Mouse (Mus musculus) gastrocnemius, adult 18-20 months (tissue): ENCODE measurements at regions not wholly inside any gene's neighbourhood (a gene's known extent, or its start where the extent isn't known, plus 50 kb on each side); places are given as distances from the start of the nearest gene placed in this dataset.
A peak's percentile ranks its signal among the peaks of the same experiment; 100 is the strongest.

ENCODE experiments used
- DNase-seq: peaks from one replicate; pipeline ENCODE4 v3.0.0; 2021; ENCODE audit warnings: low spot score

DNA sequence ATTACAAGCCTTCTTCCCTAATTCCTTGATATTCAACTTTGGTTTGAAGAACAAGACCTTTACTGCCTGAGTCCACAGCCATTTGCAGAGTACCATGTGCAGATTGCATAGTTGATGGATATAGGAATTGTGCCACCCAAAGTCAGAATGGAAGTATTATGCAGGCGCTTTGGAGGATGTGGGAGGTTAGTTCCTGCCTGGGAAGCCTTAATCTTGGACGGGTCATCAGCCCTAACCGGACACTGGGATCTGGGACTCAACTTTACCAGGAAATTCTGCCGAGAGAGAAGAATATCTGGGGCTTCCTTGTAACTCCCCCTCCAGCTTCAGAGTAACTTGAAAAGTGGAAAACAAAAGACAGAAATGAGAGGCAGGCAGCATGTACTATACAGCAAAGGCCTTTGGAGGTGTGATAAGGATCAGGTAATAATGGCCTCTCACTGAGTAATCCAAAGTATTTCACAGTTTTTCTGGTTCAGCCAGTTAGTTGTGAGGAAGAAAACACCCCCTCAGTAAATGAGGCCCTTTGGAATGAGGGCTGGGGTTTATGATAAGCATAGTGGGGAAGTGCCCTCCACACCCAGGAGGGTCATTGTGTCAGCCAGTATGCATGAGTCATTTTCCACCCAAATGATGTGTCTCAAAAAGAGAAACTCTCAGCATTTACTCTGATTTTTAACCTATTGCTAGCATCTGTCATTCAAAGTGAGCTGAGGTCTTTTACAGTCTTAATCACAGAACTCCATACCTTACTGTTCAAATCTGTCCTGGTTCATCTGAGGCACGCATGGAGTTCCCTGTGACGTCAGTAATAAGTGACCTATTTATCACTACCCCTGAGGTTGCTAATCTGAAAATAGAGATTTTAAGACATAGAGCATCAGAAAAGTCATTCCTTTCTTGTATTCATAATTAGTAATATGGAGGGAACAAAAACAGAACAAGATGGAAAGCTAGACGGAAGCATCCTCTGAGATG is 91.7 kb upstream of the Klf6 start:
- DNase-seq = no peak

DNA sequence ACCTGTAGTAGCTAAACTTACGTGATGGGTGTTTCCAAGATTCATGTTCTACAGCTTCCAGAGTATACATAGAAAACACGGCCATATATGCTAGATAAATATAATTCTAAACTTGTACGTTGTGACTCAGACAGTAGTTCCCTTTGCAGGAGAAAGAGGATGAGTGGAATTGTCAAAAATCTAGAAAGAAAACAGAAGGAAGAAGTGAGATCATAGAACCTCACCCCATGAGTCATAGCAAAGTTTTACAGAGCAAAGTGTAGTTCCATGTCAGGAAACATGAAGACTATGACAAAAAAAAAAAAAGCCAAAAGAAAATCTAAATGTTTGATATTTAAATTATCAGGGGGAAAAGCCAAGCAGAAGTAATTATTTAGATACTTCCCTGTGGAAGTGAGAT is 87.5 kb upstream of the Klf6 start:
- no peak for DNase-seq

DNA sequence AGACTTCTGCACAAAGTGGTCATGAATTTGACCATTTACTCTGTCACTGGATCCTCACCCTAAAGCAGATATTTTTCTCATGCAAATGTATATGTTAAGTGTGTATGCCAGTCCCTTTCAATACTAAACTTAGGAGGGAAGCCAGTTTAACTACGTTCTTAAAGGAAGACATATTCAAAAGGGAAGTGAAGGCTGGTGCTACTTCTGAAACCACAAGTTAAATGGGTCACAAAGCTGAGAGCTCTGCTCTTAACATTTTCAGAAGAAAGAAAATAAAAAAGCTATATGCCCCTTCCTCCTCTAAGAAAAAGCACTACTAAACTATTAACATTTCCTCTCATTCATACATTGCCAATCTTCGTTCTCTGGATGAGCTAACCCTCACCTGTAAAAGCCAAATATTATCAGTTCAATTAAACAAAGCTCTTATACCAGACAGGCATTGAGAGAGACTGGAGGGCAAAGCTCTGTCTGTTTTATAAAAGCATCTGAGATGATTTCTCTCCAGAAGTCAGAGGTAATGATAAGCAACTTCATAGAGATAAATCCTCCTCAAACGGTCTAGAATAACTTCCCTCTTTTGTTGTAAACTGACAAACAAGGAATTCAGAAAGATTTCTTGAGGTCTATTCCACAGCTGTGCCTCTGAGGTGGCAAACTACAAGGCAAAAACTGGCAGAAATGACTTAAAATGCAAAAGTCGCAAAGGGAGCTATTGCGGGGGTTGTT is 82.7 kb upstream of the Klf6 start:
- DNase-seq = no peak

DNA sequence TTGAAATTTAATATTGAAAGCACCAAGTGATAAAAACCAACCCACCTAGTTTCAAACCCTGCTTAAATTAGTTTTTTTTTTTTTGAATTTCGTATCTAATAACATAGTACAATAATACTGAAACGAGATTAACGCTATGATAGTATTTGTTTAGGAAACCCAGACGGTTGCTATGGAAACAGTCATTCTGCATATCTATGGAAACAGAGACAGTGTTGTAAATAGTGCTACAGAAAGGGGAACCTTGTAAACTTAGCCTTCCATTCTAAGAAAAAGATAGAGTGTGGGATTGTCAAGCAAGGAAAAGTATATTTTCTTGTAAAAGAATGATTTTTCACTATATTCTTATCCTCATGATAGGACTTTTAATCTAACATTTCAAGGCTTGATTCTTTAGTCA is 81.9 kb upstream of the Klf6 start:
- DNase-seq = no peak

DNA sequence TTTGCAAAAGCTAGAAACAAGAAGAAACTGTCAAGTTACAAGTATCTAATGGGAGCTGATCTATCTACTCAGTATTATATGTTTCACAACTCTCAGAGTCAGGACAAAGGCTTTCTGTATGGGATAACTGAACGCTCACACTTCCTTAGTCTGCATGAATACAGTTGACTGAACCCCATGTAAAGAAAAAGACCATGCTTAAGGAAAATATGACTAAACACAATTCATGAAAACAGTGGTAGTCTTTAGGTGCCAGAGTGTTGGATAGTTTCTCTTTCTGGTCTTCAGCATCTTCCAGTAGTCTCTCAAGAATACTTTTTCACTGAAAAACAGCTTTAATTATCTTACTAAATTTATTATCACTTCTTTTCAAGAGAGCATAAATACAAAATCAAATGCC is 78.7 kb upstream of the Klf6 start:
- no peak for DNase-seq

DNA sequence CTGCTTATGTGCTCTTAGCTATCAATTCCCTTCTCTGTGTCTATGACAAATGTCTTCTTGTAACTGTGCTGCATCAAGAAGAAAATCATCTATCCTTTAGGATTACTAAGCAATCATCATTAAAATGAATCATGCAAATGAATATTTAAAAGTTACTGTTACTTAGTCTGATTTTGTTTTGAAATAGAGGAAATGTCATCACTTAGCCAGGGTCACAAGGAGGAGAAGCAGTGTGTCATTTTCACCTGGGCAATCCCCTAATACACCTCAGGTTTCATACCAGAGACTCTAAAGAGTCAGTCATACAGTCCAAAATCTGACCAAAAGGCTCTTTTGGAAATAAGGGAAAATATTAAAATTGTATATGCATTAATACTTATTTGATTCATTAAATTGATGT is 74.2 kb upstream of the Klf6 start:
- DNase-seq = no peak

DNA sequence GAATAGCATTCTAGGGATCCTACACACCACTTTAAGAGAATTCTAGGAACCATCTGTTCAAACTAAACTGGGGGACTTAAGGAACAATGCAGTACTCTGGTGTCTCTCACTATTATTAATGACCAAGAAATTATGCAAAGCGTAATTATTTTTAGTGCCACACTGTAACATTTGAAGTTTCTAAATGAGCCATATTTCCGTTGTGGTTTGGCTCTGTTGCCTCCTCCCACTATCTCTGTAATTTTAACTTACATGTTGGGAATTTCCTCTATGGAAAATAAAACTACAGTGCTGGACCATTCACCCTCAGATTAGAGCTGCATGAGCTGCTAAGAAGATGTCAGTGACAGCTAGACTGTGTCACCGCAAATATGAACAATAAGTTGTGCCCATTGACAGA is 72.0 kb upstream of the Klf6 start:
- no peak for DNase-seq

DNA sequence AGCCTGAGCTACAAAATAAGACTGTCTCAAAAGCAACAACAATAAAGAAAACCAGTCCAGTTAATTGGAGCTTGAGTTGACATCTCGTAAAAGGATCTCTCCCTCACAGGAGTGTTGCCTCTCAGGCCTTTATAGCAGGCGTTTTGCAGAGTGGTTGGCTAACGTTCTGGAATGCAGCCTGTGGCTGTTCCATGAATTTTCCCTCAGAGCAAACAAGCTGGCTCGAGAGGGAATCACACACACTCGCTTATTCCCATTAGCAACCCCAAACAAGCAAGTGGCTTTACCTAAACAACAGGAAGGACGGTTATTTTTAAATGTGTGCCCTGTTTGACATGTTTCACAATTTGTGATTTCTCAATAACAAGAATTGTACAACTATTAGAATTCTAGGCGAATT is 59.2 kb upstream of the Klf6 start:
- peak; percentile 38 for DNase-seq

DNA sequence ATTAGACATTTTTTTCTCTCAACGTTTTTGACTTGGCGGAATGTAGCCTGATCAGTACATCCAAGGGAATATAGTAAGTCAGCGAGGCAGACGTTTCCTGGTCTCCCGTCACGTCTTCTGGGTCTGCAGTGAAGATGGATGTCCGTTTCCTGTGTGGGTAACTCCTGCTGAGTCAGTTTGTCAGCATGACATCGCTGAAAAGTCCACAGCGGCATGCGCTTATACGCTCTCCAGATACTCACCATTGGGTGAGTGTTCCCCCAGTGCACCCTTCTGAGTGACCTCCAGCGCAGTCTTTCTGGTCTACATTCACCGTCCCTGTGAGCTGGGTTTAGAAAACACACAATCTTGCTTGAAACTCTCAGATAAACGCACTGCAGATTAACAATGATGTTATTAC is 58.5 kb upstream of the Klf6 start:
- no peak for DNase-seq

DNA sequence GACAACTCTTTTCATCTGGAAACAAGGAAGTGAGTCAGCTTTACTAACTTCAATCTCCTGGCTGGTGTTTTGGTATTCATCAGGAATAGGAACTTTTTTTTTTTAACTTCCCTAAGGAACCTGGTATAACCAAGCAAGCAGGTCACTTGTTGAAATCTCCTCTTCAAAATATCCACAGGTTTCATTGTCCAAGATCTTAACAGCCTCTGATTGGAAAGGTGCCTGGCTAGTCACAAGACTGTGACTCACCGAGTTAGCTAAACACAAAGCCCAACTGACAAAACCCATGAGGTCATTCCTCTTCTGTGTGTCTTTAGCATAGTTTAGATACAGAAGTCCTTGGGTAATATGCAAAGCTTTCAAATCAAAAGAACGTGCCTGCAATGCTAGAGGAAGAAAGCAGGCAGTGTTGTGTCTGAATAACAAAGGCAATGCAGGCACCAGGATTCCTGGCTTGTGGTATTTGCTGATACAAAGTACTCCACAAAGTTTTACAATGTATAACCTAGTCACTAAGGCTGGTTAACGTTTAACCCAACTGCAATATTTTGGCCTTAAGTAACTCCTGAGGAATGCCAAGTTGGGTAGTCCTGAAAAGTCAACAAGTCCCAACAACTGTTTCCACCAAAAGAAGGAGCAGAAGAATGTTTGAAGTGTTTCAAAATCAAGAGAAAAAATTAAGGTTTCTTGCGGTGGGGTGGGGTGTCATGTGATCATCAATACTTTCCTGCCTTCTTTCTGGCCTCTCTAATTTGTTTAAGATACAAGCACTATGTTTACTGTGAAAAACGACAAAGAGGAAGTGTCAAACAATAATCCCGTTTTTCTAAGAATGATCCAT is 57.5 kb upstream of the Klf6 start:
- DNase-seq = peak; percentile 65

DNA sequence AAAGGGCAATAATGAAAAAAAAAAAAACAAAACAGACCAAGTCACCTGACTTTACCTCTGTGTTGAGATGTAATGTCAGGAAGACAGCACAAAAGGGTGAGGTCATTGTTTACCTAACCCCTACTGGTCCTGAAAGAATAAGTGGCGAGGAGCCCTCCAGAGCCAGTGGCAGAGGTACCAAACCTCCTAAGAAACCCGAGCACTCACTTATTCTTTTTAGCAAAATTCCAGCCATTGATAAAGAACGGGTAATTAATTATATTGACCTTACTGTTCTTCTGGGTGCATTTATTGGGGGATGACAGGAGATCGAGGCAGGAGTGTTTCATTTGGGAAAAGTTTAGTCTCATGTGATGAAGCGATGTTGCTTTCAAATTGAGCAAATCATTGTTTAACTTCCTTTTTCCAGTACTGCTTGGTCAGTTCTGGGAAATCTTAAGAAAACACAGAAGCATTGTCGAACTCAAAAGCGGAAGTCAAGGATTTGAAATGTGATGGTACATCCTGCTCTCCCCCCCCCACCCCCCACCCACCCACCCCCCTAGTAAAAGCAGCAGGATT is 56.8 kb upstream of the Klf6 start:
- no peak for DNase-seq

DNA sequence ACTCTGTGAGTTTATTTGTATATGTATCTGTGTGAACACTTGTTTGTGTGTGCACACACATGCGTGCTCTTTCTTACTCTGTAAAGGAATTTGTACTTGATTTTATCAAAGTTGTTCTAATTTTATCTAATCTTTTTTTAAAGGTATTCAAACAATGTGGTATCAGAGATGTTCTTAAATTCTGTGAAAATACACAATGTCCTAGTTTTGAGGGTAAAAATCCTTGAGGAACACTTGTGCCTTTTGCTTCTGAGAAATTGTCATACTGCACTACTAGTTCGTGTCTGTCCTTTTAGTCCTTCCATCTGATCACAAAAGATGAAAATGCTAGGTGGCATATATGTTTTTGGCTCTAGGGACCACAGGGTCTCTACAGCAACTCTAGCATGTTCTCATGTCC is 52.9 kb upstream of the Klf6 start:
- DNase-seq = no peak
